Mouse (Mus musculus) naive thymus-derived CD4-positive, alpha-beta T cell, adult 2 months (primary cell): Measurements from ENCODE around the gene Gipc3.
A peak's percentile ranks its signal among the peaks of the same experiment; 100 is the strongest.

Experiments used
- DNase-seq: peaks from one replicate; pipeline ENCODE4 v3.0.0-alpha.2; 2011; ENCODE audit warnings: low read depth

Gipc3 gene

DNA sequence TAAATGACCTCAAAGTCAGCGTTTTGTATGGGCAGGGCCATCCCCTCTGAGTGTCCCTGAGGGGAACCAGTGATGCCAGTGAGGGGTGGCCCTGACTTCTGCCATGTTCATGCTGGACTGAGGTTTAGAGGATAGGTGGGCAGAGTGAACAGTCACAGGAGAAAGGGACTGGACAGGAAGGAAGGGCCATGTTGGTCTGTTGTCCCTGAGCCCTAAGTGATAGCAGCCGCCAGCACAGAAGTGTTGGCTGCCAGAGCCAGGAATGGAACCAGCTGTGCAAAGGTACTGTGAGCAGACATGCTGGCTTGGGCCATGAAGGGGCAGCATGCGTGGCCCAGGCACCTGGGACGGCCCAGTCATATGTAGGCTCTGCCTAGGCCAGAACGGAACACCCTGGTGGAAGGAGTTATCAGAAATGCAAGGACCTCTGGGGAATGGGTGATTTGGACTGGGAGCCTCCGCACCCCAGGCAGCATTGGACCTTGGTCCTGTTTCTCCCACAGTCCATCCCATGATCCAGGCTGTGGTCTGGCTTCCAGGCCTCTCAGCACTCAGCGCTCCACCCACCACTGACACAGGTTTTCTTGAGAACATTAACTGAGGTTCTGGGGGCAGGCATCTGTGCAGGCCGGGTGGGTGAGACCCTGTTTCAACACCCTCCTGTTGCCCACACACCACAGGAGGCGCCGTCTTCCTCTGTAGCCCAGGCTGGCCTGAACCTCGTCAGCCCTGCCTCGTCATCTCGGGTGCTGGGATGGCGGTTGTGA lies 43.3 kb downstream of the Gipc3 start:
- no peak for DNase-seq

DNA sequence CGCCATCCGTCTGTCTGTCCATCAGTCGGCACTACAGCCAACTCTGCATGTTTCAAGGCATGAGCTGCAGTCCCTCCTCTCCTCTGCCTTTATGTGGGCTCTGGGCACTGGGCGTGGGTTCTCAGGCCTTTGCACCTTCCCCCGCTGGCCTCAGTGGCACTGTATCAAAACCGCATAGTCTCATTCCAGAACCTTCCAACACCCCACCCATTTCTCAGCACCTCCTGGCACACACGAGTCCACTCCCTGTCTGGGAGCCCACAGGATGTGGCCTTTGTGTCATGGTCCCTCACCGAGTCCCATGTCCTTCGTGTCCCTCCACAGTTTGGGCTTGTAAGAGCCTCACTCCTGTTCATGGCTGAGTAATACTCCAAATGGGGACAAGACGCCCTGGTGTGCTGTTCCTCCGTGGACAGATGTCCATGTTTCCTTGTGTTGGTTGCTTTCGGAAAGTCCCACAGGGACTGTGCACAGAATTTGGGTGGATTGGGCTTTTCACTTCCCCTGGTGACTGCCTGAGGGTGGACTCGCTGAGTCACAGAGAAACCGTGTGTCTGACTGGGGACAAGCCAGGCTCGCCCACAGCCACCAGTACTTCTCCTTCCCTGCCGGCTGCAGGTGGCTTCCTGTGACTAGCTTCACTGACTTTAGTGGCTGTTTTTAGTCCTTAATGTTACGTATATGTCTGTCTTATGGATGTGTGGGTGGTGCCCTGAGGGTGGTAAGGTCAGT lies 44.5 kb downstream of the Gipc3 start:
- peak; percentile 60 for DNase-seq

DNA sequence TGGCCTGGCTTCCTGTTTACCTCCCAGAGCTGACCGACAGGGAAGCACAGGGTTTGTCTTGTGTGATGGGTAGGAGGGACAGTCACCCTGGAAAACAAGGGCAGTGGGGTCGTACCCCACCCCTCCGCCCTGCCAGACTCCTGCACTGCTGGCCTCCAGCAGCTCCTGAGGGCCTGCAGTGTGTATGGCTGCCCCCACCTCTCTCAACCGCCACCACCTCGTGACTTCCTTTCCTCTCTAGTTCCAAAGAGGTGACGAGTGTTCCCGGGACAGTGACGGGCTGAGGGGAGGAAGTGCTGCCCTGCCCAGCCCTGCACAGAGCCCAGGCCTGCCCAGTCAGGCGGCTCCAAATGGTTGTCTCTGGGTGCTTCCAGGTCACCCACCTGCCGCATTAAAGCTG lies 45.2 kb downstream of the Gipc3 start:
- DNase-seq, result peak; percentile 73

DNA sequence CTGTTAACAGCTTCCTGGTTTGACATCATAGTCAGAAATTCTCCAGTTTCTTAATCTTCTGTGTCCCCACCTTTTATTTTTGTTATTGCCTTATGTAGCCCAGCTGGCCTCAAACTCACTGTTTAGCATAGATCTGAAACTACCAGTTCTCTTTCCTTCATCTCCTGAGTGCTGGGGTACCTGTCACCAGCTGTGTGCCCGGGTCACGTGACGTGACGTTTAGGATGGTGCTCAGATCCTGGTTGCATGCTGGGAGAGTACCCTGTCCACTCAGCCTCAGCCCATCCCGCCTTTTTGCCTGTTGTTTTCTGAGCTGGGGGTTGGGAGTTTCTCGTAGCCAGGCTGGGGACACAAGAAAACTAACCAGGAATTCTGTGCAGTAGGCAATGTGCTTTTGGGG lies 45.8 kb downstream of the Gipc3 start:
- no peak for DNase-seq

DNA sequence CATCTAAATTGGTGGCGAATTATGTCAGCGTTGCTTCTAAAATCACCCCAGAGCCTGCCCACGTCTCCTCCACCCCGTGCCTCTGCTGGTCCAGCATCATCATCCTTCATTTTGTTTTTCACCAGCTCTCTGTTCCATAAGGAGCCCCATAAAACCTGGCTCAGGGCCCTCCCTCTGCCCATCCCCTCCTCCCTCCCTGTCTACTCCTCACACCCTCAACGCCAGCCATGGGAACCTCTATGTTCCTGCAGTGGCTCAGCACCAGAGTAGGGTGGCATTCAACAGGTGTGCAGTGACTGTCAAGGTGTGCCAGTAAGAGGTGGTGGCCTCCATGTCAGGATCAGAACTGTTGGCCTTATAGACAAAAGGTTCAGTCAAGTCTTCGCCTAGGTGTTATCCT lies 47.9 kb downstream of the Gipc3 start:
- no peak for DNase-seq

- DNase-seq, result no peak
Measured at GRCm38 (mm10) chr10:81294442-81294841, 48.6 kb downstream of the Gipc3 start.

DNA sequence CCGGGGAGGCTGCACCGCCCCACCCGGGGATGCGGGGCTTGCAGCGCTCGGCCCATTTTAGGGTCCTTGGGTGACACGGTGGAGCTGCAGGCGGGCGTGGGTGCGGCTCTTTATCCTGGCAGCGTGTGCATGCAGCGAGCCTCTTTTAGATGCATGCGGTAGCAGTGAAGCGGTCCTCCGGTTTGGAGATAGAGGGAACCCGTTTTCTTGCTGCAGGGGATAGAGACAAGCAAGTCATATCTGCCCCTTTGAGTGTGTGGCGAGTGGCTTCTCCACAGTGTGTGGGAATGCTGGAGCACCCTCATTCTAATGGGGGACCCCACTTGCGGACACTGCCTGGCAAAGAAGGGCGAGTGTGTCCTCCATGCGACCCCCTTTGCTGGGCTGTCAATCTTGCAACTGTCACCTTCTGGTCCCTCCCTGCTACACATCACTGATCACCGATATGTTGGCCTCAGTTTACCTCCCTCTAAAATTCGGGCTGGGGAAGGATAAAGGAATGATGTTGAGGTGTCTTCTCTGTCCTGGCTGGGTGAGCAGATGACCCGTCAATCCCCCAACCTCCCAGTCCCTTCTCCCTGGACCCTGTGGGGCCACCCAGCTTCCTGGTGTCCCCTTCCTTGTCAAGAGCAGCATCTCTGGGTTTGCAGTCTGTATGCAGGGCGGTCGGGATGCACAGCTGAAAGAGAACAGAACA lies 49.6 kb downstream of the Gipc3 start:
- DNase-seq, result no peak

DNA sequence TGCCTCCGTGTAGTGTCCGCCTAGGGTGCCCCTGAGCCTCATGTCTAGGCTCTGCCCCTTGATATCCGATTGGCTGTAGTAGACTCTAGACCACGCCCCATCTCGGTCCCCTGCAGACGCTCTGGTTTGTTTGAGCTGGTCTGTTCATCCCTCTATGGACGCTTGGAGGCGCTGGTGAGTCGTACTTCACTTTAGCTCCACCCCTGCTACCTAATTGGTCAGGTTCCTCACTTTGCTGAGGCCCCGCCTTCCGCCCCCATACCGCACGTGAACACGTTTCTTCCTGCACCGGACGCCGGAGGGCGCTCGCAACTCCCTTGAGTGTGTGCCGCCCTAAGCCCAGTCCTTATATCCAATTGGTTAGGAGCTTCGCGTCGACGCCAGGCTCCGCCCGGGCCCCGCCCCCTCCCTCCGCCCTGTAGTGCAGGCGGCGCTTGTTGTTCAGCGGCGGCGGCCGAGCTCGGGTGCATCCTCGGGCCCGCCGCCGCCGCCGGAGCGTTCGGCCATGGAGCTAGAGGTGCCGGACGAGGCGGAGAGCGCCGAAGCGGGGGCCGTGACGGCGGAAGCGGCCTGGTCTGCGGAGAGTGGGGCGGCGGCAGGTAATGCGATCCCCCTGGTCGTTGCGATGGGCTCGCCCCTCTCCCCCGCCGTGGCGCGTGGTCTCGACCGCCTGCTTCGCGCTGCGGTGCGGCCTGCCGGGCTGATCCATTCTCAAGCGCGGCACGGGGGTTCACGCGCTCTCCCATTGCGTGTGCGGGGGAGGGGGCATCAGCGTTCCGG lies 50.3 kb downstream of the Gipc3 start, which contains the start of gene Pip5k1c:
Gene Pip5k1c, plus strand, starts transcription at position 410 of the 780 bp plus-strand sequence.
- DNase-seq, result peak; percentile 100

- DNase-seq, result no peak
Measured at GRCm38 (mm10) chr10:81291511-81292104, 51.5 kb downstream of the Gipc3 start, which contains the start of gene Tjp3. Tjp3 (minus strand) TSS chr10:81291581.

GRCm38 (mm10) chr10:81290698-81291460 lies 52.2 kb downstream of the Gipc3 start:
- peak; percentile 50 for DNase-seq

DNA sequence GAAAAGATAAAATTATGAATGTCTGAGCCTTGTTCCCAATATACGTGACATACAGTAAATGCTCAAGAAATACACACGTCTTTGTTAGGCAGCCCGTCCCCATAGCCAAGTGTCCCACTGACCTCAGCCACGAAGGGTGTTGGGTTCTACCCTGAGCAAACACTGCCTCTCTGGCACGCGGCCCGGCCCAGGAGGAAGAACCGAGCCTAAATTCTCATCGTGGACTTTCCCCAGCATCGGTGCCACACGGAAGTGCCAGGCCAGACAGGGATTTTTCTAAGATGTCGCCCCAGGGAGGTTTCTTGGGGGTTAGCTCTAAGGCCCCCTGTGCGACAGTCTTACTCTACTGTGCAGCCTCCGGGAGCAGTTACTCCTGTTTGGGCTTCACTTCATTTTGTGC lies 53.3 kb downstream of the Gipc3 start:
- no peak for DNase-seq

GRCm38 (mm10) chr10:81289278-81289677 lies 53.8 kb downstream of the Gipc3 start:
- DNase-seq, result peak; percentile 86

DNA sequence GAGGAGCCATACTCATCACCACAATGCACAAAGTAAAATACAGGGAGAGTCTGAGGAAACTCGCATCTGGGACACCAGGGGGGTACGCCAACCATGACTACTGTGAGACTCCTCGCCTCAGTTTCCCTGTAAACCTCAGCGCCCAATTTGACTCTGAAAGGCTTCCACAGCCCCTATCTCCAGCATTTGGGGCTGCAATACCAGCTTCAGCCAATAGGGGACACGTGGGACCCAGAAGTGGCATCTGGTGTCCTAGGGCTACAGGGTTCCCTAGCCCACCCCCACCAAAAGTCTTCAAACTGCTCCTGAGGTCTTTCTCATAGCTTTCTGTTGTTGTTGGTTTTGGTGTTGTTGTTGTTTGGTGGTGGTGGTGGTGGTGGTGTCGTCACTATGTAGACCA lies 54.5 kb downstream of the Gipc3 start:
- peak; percentile 63 for DNase-seq

DNA sequence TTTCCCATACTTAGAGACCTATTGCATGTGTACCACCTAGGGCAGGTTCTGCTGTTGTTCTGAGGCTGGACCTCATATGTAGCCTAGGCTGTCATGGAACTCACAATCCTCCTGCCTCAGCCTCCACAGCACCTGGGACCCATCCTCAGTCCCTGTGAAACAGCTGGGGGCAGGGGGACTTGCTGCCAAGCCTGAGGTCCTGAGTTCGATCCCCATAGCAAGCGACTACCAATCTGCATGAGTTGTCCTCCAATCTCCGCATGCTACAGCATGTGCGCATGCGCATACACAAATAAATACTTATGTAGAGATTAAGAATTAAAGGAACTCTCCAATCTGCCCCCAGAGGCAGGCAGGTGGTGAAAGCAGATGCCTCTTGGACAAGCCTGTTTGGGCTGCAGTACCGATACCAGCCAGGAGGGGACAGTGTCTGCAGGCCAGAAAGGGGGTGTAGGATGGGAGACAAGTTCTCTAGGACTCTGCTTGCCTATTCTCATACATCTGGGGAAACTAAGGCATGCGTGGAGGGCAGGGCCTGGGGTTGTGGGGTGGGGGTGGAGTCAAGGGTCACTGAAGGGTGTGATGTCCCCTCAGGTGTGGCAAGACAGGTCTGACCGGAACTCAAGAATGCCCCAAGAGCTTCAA lies 55.4 kb downstream of the Gipc3 start:
- peak; percentile 81 for DNase-seq

DNA sequence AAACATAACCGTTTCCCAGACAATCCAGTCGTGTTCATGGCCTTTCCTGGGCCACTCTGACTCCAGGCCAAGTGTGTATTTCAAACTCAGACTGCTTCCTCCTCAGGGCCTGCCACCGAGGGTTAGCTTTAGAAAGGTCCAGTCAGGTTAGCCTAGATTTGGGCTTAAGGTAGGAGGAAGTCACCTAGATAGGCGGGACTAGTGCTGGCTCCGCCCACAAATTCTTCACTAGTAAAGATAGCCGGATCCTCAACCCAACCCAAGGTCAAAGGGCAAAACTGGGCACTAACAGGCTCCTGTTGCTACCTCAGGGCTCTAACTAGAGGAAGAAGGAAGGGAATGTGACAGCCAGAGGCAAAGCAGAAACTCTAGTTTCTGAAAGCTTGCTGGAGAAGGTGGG lies 56.5 kb downstream of the Gipc3 start:
- peak; percentile 49 for DNase-seq

- DNase-seq, result peak; percentile 92
Measured at GRCm38 (mm10) chr10:81285694-81286450, 57.2 kb downstream of the Gipc3 start.
